Mouse (Mus musculus) kidney, adult 2 months (tissue): ENCODE measurements at regions not wholly inside any gene's neighbourhood (a gene's known extent, or its start where the extent isn't known, plus 50 kb on each side); places are given as distances from the start of the nearest gene placed in this dataset.

Experiments
- DNase-seq: peaks from one replicate; pipeline ENCODE4 v3.0.0; 2021
- H3K27ac ChIP-seq: fragments of 200-500 bp; 2 replicates; pipeline ENCODE4 v1.5.1; 2012; ENCODE audit warnings: low read depth, low read length, control low read depth, inconsistent platforms; ENCODE audit not compliant: insufficient read depth
- H3K27me3 ChIP-seq: fragments of 200-500 bp; replicated peaks from 2 replicates; pipeline ENCODE4 v1.6.1; 2012; ENCODE audit warnings: mild to moderate bottlenecking, moderate library complexity, low read length, inconsistent platforms; ENCODE audit not compliant: control insufficient read depth, insufficient read depth
- H3K36me3 ChIP-seq: fragments of 200-500 bp; 2 replicates; pipeline ENCODE4 v1.6.1; 2012; ENCODE audit warnings: mild to moderate bottlenecking, moderate library complexity, low read length, inconsistent platforms; ENCODE audit not compliant: control insufficient read depth, insufficient read depth
- H3K4me1 ChIP-seq: fragments of 200-500 bp; 2 replicates; pipeline ENCODE4 v1.6.1; 2011; ENCODE audit warnings: low read length; ENCODE audit not compliant: control insufficient read depth, insufficient read depth
- H3K4me3 ChIP-seq: fragments of 200-500 bp; 2 replicates; pipeline ENCODE4 v1.5.1; 2011; ENCODE audit warnings: mild to moderate bottlenecking, low read depth, low read length, control low read depth; ENCODE audit not compliant: insufficient read depth
- CTCF ChIP-seq: fragments of 200-500 bp; conservative IDR thresholded peaks from 2 replicates; pipeline ENCODE4 v1.5.1; 2011; ENCODE audit warnings: low read depth, mild to moderate bottlenecking, control low read depth, low read length, moderate library complexity, mixed read lengths; ENCODE audit not compliant: insufficient read depth, insufficient read length
- POLR2A ChIP-seq: fragments of 200-500 bp; IDR thresholded peaks from one replicate; pipeline ENCODE4 v1.6.1; 2011; ENCODE audit warnings: low read depth, low read length, control low read depth
- WGBS: fragments of 180-500 bp; shearing (Covaris S2); methylation state at CpG from one replicate; pipeline ENCODE4 v1.1.7; 2018; 5-methylcytosine and 5-hydroxymethylcytosine counted together

GRCm38 (mm10) chr4:52666768-52667480 lies 70.8 kb downstream of the Toporsl start:
- no peak for DNase-seq
- WGBS = 85% methylated on average over 5 of the region's 5 CpGs
- Histone ChIP-seq H3K4me3 (no peak overlapping the region), H3K27ac (no peak overlapping the region), H3K36me3 (no peaks in the 10 kb centered on the region), H3K27me3 (no peaks in the 10 kb centered on the region), H3K4me1 (no peaks in the 10 kb centered on the region)
- TF ChIP-seq CTCF (no peak), POLR2A (no peak)

GRCm38 (mm10) chr4:52709563-52709962 lies 104.8 kb upstream of the Olfr275 start:
- H3K4me1 ChIP-seq = no peaks in the 10 kb centered on the region
- DNase-seq = no peak

GRCm38 (mm10) chr4:52726203-52726602 lies 88.2 kb upstream of the Olfr275 start:
- 76% methylated on average over 6 of the region's 6 CpGs for WGBS
- H3K27ac ChIP-seq = no peak overlapping the region
- H3K36me3 ChIP-seq = no peaks in the 10 kb centered on the region
- no peaks in the 10 kb centered on the region for H3K27me3 ChIP-seq
- TF ChIP-seq CTCF = no peak
- no peak for TF ChIP-seq POLR2A
- DNase-seq = no peak
- H3K4me1 ChIP-seq = no peaks in the 10 kb centered on the region
- H3K4me3 ChIP-seq = no peak overlapping the region

More at GRCm38 (mm10) chr4:52709563-52709962, 104.8 kb upstream of the Olfr275 start:
- 20% methylated on average over 2 of the region's 2 CpGs for WGBS
- TF ChIP-seq POLR2A (no peak), CTCF (no peak)
- no peaks in the 10 kb centered on the region for H3K27me3 ChIP-seq
- no peak overlapping the region for H3K27ac ChIP-seq
- H3K4me3 ChIP-seq = no peak overlapping the region
- no peaks in the 10 kb centered on the region for H3K36me3 ChIP-seq

- TF ChIP-seq CTCF (peak; percentile 91), POLR2A (no peak)
- Histone ChIP-seq H3K27ac (no peak overlapping the region), H3K4me3 (no peak overlapping the region), H3K27me3 (no peaks in the 10 kb centered on the region), H3K36me3 (no peaks in the 10 kb centered on the region), H3K4me1 (no peaks in the 10 kb centered on the region)
- 30% methylated on average over 14 of the region's 14 CpGs for WGBS
- DNase-seq = peak; percentile 29
Measured at GRCm38 (mm10) chr4:52726625-52727297, 87.6 kb upstream of the Olfr275 start.

- Histone ChIP-seq H3K4me3 (no peak overlapping the region), H3K36me3 (no peaks in the 10 kb centered on the region)
Measured at GRCm38 (mm10) chr4:52733141-52733540, 81.3 kb upstream of the Olfr275 start.

GRCm38 (mm10) chr4:52739543-52740474 lies 74.6 kb upstream of the Olfr275 start:
- no peaks in the 10 kb centered on the region for H3K36me3 ChIP-seq
- H3K27me3 ChIP-seq = no peaks in the 10 kb centered on the region
- no peak for TF ChIP-seq CTCF
- no peak for TF ChIP-seq POLR2A
- no peaks in the 10 kb centered on the region for H3K4me1 ChIP-seq
- DNase-seq = no peak
- H3K4me3 ChIP-seq = no peak overlapping the region
- H3K27ac ChIP-seq = no peak overlapping the region
- 77% methylated on average over 9 of the region's 9 CpGs for WGBS

More at GRCm38 (mm10) chr4:52733141-52733540, 81.3 kb upstream of the Olfr275 start:
- TF ChIP-seq POLR2A (no peak), CTCF (no peak)
- Histone ChIP-seq H3K27me3 (no peaks in the 10 kb centered on the region), H3K27ac (no peak overlapping the region), H3K4me1 (no peaks in the 10 kb centered on the region)
- no peak for DNase-seq
- WGBS = 67% methylated on average over 8 of the region's 8 CpGs
